Mouse (Mus musculus) lung, postnatal 25 days (tissue): Measurements from ENCODE around the gene Sec22b.

Experiments used
- DNase-seq: peaks from one replicate; pipeline ENCODE4 v3.0.0; 2022; ENCODE audit warnings: low spot score

The Sec22b gene

GRCm38 (mm10) chr3:97900516-97901490 lies at the start of gene Sec22b:
Gene Sec22b, plus strand, starts transcription at chr3:97901190.
- DNase-seq, result peak; percentile 92

GRCm38 (mm10) chr3:97851803-97852202 lies 49.2 kb upstream of the Sec22b start:
- no peak for DNase-seq

- DNase-seq, result no peak
Measured at GRCm38 (mm10) chr3:97854575-97855384, 46.2 kb upstream of the Sec22b start.

GRCm38 (mm10) chr3:97859400-97859799 lies 41.6 kb upstream of the Sec22b start:
- DNase-seq, result no peak

GRCm38 (mm10) chr3:97860820-97861451 lies 40.1 kb upstream of the Sec22b start:
- DNase-seq, result no peak

DNA sequence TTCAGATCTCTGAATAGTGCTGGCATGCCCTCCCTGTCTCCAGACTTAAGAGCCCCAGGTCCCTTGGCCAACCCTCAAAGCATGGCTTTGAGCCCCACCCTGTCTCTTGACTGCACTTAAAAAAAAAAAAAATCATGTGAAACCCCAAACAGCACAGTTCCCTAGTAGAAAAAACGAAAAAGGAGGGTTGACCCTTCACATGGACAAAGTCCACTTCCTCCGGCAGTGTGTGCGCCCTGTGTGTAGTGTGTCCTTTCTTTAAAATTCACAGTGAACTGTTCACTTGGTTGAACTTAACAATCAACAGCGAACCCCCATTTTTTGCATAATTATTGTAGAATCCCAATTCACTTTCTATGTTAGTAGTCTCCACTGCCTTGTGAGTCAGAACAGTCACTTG lies 34.3 kb upstream of the Sec22b start:
- DNase-seq, result no peak

DNA sequence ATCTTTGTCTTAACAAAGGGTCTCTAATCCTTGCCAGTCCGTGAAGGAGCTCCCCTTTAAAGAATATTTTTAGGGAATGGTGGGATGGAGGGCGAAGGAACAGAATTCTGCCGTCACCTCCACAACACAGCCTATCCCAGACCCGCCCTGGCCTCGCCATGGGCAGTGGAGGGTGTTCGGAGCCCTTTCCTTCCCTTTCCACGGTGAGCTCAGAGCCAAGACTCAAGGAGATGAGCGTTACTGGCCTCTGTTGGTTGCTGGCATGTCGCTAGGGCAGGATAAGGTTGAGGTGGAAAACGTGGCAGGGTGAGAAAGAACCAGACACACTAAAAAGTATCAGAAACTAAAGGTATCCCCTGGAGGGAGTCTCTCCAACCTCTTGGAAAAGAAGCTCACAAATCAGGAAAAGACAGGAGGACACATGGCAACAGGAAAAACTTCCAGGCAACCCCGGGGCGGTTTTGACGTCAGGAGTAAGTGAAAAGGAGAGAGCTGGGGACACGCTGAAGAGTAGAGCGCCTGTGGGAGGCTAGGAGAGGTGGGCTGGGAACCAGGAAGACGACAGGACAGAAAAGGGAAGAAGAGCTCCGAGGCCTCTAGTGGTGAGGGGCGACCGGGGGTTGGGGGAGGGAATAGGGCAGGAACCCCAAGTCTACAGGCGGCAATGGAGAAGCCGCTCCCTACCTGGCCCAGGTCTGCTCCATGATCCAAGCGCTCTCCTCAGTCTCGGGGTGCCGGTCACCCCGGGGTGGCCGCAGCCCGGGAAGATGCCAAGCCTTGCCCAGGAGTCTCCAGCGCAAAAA lies 33.6 kb upstream of the Sec22b start:
- DNase-seq, result no peak

- peak; percentile 59 for DNase-seq
Measured at GRCm38 (mm10) chr3:97868024-97868689, 32.8 kb upstream of the Sec22b start.

GRCm38 (mm10) chr3:97868733-97869132 lies 32.3 kb upstream of the Sec22b start:
- no peak for DNase-seq

GRCm38 (mm10) chr3:97869730-97870129 lies 31.3 kb upstream of the Sec22b start:
- DNase-seq, result no peak

- DNase-seq, result no peak
Measured at GRCm38 (mm10) chr3:97874777-97875176, 26.2 kb upstream of the Sec22b start.

DNA sequence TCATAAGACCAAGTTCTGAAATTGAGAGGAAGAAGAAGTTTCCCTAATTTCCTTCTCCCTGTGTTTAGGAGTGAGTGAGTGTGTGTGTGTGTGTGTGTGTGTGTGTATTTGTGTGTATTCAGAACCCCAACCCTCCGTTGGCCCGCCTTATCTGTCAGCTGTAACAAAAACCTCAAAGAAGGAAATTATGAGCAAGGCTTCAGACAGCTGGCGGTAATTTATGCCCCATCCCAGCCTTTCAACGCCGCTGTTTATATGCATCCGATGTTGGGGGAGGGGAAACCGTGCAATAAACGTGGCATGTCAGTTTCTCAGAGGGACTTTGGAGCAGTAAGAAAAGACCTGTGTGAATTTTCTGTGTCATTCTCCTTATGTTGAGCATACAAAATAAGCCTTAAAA lies 24.7 kb upstream of the Sec22b start:
- DNase-seq, result no peak

DNA sequence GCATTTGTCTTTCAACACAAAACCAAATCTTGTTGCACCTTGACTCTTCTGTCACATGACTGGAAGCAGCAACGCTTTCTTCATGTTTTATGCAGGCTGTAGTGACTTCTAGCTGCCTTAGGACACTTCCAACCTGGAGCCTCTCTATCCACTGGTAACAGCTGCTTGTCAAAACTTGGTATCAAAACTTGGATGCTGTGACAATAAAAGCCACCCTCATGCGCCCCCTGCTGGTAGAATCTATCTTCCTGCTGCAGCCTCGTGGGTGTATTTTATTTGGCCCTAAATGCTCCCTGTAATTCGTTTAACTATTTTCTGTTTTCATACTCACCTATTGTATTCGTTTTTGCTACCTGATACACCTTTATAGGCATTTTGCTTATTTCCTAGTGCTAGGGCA lies 21.8 kb upstream of the Sec22b start:
- peak; percentile 77 for DNase-seq

GRCm38 (mm10) chr3:97881576-97881975 lies 19.4 kb upstream of the Sec22b start:
- no peak for DNase-seq

- DNase-seq, result no peak
Measured at GRCm38 (mm10) chr3:97887785-97888167, 13.2 kb upstream of the Sec22b start.

GRCm38 (mm10) chr3:97888168-97888901 lies 12.7 kb upstream of the Sec22b start, which contains the start of gene Pde4dip:
Gene Pde4dip, minus strand, starts transcription at chr3:97888707.
- no peak for DNase-seq

DNA sequence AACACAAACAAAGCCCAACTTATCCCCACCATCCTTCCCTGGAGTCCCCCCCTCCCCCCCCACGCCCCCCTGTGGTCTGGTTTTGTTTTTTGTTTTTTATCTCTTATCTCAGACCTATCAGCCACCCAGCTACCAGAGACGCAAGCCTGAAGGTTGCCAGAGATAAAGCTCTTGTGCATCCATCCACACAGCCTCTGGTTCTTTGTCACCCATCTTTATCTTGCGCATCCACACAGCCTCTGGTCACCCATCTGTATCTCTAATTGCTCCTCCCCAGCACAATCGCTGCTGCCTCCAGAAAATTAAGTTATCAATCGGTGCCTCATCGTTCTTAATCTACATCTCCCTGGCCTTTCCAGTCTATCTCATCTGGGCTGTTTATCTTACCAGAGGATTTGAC lies 10.8 kb upstream of the Sec22b start:
- DNase-seq, result no peak

DNA sequence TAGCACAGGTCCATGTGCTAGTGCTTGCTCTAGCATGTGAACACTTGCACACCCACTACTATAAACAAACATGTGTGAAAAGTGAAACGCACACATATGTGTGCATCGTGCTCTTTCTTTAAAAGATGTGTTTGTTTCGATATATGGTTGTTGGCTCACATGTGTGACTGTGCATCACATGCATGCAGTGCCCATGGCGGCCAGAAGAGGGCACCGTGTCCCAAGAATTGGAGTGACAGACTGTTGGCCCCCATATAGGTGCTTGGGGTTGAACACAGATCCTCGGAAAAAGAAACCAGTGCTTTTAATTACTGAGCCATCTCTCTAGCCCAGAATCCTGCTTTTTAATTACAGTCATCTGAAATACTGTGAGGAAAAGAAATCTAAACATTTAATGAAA lies 6.3 kb upstream of the Sec22b start:
- DNase-seq, result no peak

GRCm38 (mm10) chr3:97898381-97898780 lies 2.6 kb upstream of the Sec22b start:
- DNase-seq, result no peak

GRCm38 (mm10) chr3:97901586-97901985 lies 596 bp downstream of the Sec22b start:
- DNase-seq, result no peak
